Mouse (Mus musculus): ENCODE data around the gene Myo1d. TPM values are rescaled to one million over a fixed set of nuclear protein-coding genes. Genes with fewer than 3 reads are reported as not detected.

Myo1d gene
- polyA plus RNA-seq, 1 experiment: 37.1 TPM

DNA sequence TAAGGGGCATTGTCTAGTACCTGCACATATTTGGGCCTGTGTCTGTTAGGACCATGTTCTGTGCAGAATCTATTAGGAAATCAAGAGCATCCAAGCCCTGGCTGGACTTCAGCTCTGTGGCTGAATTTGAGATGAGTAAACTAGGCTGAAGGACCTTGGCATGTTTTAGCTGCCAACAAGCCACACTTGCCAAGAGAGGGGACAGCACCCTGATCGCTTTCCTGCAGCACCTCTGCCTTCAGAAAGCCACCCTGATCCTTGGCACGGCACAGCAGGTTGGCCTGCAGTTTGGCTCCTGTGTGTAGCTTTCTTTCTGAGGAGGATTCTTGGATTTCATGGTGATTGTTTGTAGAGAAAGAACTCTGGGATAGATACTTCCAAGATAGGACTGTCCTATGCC is 1.7 kb upstream of the Myo1d start:
- H3K36me3 ChIP-seq (ENCODE audit: control insufficient read depth, insufficient read depth, low read length): no peaks in the 10 kb centered on the region
- H3K4me3 ChIP-seq (ENCODE audit: insufficient read depth, low read depth, low read length): no peak overlapping the region
- no peak overlapping the region for H3K27ac ChIP-seq (ENCODE audit: insufficient read depth, low read depth, low read length)
- 84% methylated on average over 2 of the region's 2 CpGs for WGBS
- TF ChIP-seq POLR2A (IDR thresholded peaks at IDR 0.05; ENCODE audit: low read depth, low read length) (no peak), CTCF (conservative IDR thresholded peaks at IDR 0.05; ENCODE audit: insufficient read depth, insufficient read length, low read depth, low read length) (no peak)
- H3K4me1 ChIP-seq (ENCODE audit: control insufficient read depth, insufficient read depth, low read length): peaks cover 7% of the 10 kb centered on the region; the same call in 1 of the 2 replicates
- H3K27me3 ChIP-seq (replicated peaks; ENCODE audit: control insufficient read depth, insufficient read depth, low read length): no peaks in the 10 kb centered on the region
- DNase-seq: peak; percentile 39

DNA sequence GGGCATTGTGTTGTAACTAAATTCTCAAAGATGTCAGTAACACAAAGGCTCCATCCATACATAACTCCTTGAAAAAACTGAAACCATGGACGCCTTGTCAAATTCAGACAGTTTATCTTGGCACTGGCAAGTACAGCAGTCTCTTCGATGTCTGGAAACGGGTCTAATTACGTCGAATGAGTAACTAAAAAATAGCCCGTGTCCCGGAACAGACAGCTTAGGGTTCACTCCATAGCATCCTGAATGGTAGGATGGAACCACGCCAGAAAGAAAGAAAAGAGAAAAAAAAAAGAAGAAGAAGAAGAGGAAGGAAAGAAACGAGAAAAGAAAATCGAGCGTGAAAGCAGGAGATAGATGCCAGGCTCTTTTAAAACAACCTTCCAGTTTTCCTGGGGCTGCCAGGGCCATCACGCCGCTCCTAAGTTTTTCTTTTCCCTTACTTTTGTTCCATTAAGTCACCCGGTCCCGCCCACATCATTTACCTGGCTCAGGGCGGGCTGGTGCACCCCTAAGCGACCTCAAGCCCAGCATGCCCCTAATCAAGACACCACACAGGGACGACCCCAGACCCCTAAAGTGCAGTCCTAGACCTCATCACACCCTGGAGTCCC is 804 bp downstream of the Myo1d start:
- Histone ChIP-seq H3K4me1 (ENCODE audit: control insufficient read depth, insufficient read depth, low read length) (peaks cover 14% of the 10 kb centered on the region), H3K27me3 (replicated peaks; ENCODE audit: control insufficient read depth, insufficient read depth, low read length) (no peaks in the 10 kb centered on the region), H3K27ac (ENCODE audit: insufficient read depth, low read depth, low read length) (peak overlapping the region; percentile 72), H3K36me3 (ENCODE audit: control insufficient read depth, insufficient read depth, low read length) (no peaks in the 10 kb centered on the region), H3K4me3 (ENCODE audit: insufficient read depth, low read depth, low read length) (peak overlapping the region; percentile 88)
- 1% methylated on average over 18 of the region's 18 CpGs for WGBS
- DNase-seq: peak; percentile 42
- TF ChIP-seq CTCF (conservative IDR thresholded peaks at IDR 0.05; ENCODE audit: insufficient read depth, insufficient read length, low read depth, low read length) (no peak), POLR2A (IDR thresholded peaks at IDR 0.05; ENCODE audit: low read depth, low read length) (no peak)

DNA sequence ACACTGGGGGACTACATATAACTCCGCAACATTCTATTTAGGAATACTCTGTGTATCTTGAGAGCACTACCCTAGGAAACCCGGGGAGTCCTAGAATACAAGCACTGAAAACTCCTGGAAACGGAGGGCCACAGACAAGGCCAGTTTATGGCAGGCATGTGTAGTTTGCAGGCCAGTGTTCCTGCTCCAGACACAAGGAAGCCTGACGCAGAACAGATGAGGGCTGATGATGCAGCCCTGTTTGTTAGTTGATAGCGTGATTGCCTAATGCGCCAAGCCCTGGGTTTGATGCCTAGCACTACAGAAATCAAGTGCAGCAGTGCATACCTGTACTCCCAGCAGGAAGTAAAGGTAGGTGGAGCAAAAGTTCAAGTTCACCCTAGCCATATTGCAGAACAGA is 1.7 kb downstream of the Myo1d start:
- H3K4me3 ChIP-seq (ENCODE audit: insufficient read depth, low read depth, low read length): no peak overlapping the region; the same call in 1 of the 2 replicates
- H3K27ac ChIP-seq (ENCODE audit: insufficient read depth, low read depth, low read length): no peak overlapping the region
- no peaks in the 10 kb centered on the region for H3K27me3 ChIP-seq (replicated peaks; ENCODE audit: control insufficient read depth, insufficient read depth, low read length)
- TF ChIP-seq POLR2A (IDR thresholded peaks at IDR 0.05; ENCODE audit: low read depth, low read length): no peak
- no peak for TF ChIP-seq CTCF (conservative IDR thresholded peaks at IDR 0.05; ENCODE audit: insufficient read depth, insufficient read length, low read depth, low read length)
- H3K36me3 ChIP-seq (ENCODE audit: control insufficient read depth, insufficient read depth, low read length): no peaks in the 10 kb centered on the region
- H3K4me1 ChIP-seq (ENCODE audit: control insufficient read depth, insufficient read depth, low read length): peaks cover 18% of the 10 kb centered on the region
- DNase-seq: no peak
- 63% methylated on average over 6 of the region's 6 CpGs for WGBS

DNA sequence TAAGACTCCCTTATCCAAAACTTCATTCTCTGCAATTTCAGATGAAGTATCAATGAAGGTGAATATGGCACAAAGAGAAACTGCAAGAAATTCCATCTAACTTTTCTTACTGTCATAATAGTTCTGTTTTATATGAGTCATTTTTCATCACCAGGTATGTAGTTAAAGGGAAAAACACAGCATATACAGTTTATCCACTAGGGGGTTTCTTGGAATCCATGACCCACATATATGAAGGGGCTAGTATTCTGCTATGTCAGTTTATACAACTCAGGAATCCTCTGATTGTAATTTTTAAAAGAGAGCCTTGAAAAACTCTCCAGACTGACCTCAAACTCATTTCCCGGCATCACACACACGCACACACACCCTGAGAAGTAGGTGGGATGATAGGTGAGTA is 2.1 kb downstream of the Myo1d start:
- Histone ChIP-seq H3K4me1 (ENCODE audit: control insufficient read depth, insufficient read depth, low read length) (peaks cover 23% of the 10 kb centered on the region), H3K36me3 (ENCODE audit: control insufficient read depth, insufficient read depth, low read length) (no peaks in the 10 kb centered on the region), H3K4me3 (ENCODE audit: insufficient read depth, low read depth, low read length) (no peak overlapping the region), H3K27me3 (replicated peaks; ENCODE audit: control insufficient read depth, insufficient read depth, low read length) (no peaks in the 10 kb centered on the region), H3K27ac (ENCODE audit: insufficient read depth, low read depth, low read length) (no peak overlapping the region)
- no peak for TF ChIP-seq POLR2A (IDR thresholded peaks at IDR 0.05; ENCODE audit: low read depth, low read length)
- no peak for TF ChIP-seq CTCF (conservative IDR thresholded peaks at IDR 0.05; ENCODE audit: insufficient read depth, insufficient read length, low read depth, low read length)
- 79% methylated on average over 2 of the region's 2 CpGs for WGBS
- DNase-seq: no peak

DNA sequence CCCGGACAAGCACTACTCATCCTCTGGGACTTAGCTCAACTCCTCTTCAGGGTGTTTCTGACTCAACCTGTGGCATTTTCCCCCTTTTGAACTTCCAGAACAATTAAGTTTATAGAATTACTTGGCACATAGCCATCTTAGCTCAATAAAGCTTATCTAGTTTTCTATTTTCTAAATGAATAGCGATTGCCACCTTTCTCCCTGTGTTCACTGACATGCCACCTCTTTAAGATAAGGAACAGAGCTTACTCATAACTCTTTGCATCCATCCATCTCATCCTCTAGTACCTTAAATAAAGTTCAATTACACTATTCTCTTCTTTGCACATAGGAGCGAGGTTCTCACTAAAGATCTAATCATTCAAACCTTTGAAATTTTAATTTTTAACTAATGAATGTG is 4.3 kb downstream of the Myo1d start:
- peaks cover 31% of the 10 kb centered on the region for H3K4me1 ChIP-seq (ENCODE audit: control insufficient read depth, insufficient read depth, low read length)
- DNase-seq: no peak
- no peaks in the 10 kb centered on the region for H3K27me3 ChIP-seq (replicated peaks; ENCODE audit: control insufficient read depth, insufficient read depth, low read length)
- H3K4me3 ChIP-seq (ENCODE audit: insufficient read depth, low read depth, low read length): no peak overlapping the region
- no peaks in the 10 kb centered on the region for H3K36me3 ChIP-seq (ENCODE audit: control insufficient read depth, insufficient read depth, low read length)
- 66% methylated on average over 3 of the region's 3 CpGs for WGBS
- TF ChIP-seq CTCF (conservative IDR thresholded peaks at IDR 0.05; ENCODE audit: insufficient read depth, insufficient read length, low read depth, low read length) (no peak), POLR2A (IDR thresholded peaks at IDR 0.05; ENCODE audit: low read depth, low read length) (no peak)
- no peak overlapping the region for H3K27ac ChIP-seq (ENCODE audit: insufficient read depth, low read depth, low read length)

DNA sequence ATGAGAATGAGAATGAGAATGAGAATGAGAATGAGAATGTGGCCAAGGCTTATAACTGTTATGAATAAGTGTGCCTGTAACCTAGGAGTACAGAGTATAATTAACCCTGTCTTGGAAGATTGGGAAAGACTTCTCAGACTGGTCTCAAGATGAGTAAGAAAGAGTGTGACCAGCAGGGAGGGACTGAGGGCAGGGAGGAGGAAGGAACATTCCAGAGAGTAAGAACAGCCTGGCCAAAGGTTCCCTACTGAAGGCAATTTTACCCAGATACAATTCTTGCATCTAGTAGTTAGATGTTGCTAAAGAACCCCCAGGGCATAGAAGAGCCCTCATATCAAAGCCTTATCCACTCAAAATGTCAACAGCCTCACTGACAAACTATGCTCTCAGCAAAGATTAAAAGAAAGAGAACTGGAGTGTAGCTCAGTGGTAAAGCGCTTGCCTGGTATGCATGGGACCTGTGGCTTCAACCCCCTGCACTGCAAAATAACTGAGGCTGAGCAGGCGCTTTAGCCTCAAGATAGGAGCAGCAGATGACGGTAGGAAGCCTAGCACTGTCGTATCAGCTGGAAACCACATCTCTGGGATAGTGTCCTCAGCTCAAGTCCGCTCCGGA is 7.1 kb downstream of the Myo1d start:
- no peak overlapping the region for H3K27ac ChIP-seq (ENCODE audit: insufficient read depth, low read depth, low read length)
- no peak overlapping the region for H3K4me3 ChIP-seq (ENCODE audit: insufficient read depth, low read depth, low read length)
- no peak for DNase-seq
- WGBS: 87% methylated on average over 6 of the region's 6 CpGs
- no peaks in the 10 kb centered on the region for H3K27me3 ChIP-seq (replicated peaks; ENCODE audit: control insufficient read depth, insufficient read depth, low read length)
- H3K36me3 ChIP-seq (ENCODE audit: control insufficient read depth, insufficient read depth, low read length): no peaks in the 10 kb centered on the region
- TF ChIP-seq CTCF (conservative IDR thresholded peaks at IDR 0.05; ENCODE audit: insufficient read depth, insufficient read length, low read depth, low read length) (no peak), POLR2A (IDR thresholded peaks at IDR 0.05; ENCODE audit: low read depth, low read length) (no peak)
- peaks cover 30% of the 10 kb centered on the region for H3K4me1 ChIP-seq (ENCODE audit: control insufficient read depth, insufficient read depth, low read length)

DNA sequence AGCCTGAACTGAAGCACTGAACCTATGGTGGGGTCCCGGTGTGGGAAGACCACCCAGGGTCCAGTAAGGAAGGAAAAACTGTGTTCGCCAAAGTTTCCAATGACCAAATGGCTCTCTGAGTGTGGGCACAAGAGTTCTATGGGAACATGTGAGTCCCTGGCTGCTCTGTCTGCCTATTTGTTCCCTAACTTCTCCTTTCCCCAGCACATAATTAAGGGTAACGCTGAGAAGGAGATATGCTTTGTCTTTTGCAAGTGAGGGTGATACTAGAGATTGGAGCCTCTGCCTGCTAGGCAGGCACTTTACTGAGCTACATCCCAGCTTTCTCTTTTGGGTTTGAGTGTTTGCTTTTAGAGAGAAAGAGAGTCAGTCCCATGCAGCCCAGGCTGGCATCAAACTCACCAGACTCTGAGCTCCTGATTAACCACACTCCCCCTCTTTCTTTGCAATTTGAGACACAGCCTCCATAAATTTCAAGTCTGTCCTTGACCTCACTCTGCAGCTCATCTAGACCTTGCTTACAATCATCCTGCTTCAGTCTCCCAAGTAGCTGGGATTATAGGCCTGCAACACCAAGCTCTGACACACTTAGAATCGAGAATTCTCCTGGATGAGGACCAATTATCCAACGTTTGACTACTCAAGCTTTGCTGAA is 8.1 kb downstream of the Myo1d start:
- H3K36me3 ChIP-seq (ENCODE audit: control insufficient read depth, insufficient read depth, low read length): no peaks in the 10 kb centered on the region
- WGBS: 58% methylated on average over 5 of the region's 5 CpGs
- no peaks in the 10 kb centered on the region for H3K27me3 ChIP-seq (replicated peaks; ENCODE audit: control insufficient read depth, insufficient read depth, low read length)
- no peak for DNase-seq
- no peak overlapping the region for H3K27ac ChIP-seq (ENCODE audit: insufficient read depth, low read depth, low read length)
- TF ChIP-seq CTCF (conservative IDR thresholded peaks at IDR 0.05; ENCODE audit: insufficient read depth, insufficient read length, low read depth, low read length) (no peak), POLR2A (IDR thresholded peaks at IDR 0.05; ENCODE audit: low read depth, low read length) (no peak)
- H3K4me1 ChIP-seq (ENCODE audit: control insufficient read depth, insufficient read depth, low read length): peaks cover 33% of the 10 kb centered on the region
- H3K4me3 ChIP-seq (ENCODE audit: insufficient read depth, low read depth, low read length): no peak overlapping the region

Measured in kidney, adult 2 months (tissue).